Mouse (Mus musculus) telencephalon, adult 2 months (tissue): ENCODE results near the gene Rptor.
"Not testable (repeated sequence)": the region's sequence is repeated elsewhere in the genome, so short reads cannot be mapped to it uniquely, and the experiment has no call there.

Source experiments
- DNase-seq: peaks from one replicate; pipeline ENCODE4 v3.0.0-alpha.2; 2011; ENCODE audit warnings: low read depth, low spot score

Gene Rptor

GRCm38 (mm10) chr11:119650456-119650855 is 47.8 kb downstream of the Rptor start:
- no peak for DNase-seq

GRCm38 (mm10) chr11:119653336-119653735 is 50.6 kb downstream of the Rptor start:
- DNase-seq, result no peak

GRCm38 (mm10) chr11:119657534-119657933 is 54.8 kb downstream of the Rptor start:
- DNase-seq, result no peak

GRCm38 (mm10) chr11:119659296-119659695 is 56.6 kb downstream of the Rptor start:
- no peak for DNase-seq

DNA sequence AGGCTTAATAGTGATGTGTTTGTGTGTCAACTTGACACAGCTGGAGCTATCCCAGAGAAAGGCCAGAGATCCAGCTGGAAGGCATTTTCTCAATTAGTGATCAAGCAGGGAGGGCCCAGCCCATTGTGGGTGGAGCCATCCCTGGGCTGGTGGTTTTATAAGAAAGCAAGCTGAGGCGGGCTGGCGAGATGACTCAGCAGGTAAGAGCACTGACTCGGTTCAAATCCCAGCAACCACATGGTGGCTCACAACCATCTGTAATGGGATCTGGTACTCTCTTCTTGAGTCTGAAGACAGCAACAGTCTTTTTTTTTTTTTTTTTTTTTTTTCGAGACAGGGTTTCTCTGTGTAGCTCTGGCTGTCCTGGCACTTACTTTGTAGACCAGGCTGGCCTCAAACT is 58.8 kb downstream of the Rptor start:
- DNase-seq, result not testable (repeated sequence)

GRCm38 (mm10) chr11:119663876-119664275 is 61.2 kb downstream of the Rptor start:
- no peak for DNase-seq

DNA sequence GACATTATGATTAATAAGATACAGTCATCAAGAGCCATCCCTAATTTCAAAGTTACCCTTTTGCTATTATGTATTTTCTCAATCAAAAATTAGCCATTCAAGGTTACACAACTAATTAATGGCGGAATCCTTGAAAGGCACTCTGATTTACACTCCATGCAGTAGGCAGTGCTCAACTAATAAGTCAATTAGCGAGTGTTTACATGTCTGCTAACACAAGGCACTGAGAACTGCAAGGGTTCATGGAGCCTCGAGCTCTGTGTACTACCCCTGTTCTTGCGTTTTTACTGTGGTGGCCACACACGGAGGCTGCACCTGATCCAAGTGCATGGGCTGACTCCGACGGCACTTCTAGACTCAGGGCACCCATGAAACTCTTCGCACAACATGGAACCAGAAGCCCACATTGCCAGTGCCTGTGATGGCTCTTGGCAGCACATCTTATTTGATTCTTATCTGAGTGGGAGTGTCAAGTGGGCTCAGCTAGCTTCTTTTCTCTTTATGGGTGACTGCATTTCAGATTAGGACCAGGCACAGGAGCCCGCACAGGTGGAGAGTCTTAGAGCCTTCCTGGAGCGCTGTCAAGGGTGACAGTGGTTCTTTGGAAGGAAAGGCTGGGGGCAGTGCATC is 62.1 kb downstream of the Rptor start:
- DNase-seq, result no peak

DNA sequence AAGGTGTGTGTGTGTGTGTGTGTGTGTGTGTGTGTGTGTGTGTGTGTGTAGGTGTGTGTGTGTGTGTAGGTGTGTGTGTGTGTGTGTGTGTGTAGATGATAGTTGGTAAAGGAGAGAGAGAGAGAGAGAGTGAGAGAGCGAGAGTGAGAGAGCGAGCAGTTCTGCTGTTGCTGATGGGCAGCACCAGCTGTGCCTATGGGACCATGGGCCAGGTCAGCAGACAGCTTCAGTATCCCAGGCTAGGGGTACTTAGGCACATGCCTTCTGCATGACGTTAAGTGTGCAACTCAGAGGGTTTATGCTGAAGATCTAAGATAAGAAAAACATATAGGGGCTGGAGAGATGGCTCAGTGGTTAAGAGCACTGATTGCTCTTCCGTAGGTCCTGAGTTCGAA is 62.6 kb downstream of the Rptor start:
- no peak for DNase-seq

- DNase-seq, result no peak
These were observed 63.9 kb downstream of the Rptor start for GRCm38 (mm10) chr11:119666567-119667108.

GRCm38 (mm10) chr11:119670690-119671666 is 68.3 kb downstream of the Rptor start:
- DNase-seq, result no peak

DNA sequence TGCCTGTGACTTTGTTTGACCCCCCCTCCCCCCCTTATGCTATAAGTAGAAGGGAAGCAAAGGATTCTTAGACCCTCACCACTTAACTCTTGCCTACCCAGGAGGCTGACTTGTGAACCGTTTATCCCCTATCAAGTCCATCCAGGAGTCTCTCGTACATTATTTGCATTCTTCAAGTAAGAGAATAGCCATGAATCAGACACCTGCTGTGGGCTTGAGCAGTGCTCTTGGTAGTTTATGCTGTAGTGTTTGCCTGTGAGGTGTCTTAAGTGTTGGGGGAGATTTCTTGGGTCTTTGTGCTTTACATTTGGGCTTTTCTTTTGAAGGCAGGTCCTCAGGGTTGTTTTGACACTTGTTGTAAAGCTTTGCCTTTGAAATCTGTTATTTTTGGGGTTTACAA is 69.3 kb downstream of the Rptor start:
- DNase-seq, result no peak

DNA sequence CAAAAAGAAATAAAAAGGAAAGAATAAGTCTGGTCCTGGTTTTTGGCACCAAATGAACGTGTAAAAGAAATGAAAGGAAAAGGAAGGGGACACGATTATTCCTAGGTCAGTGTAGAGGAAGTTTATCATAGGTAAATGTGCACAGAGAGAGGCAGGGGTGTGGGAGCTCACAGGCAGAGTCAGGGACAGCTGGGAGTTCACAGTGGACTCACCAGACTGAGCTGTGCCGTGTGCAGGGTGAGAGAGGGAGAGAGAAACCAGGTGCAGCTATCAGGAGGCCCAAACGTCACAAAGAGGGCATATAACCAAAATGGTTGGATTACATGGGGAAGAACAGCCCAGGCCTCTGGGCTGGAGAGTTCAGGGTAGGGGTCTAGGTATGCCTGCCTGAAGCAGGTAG is 70.1 kb downstream of the Rptor start:
- no peak for DNase-seq

- no peak for DNase-seq
These were observed 72.1 kb downstream of the Rptor start for GRCm38 (mm10) chr11:119674835-119675234.

- no peak for DNase-seq
These were observed 72.8 kb downstream of the Rptor start for GRCm38 (mm10) chr11:119675546-119675945.

GRCm38 (mm10) chr11:119676751-119677411 is 74.2 kb downstream of the Rptor start:
- DNase-seq, result no peak

GRCm38 (mm10) chr11:119678427-119678826 is 75.7 kb downstream of the Rptor start:
- DNase-seq, result peak; percentile 66

- no peak for DNase-seq
These were observed 78.0 kb downstream of the Rptor start for GRCm38 (mm10) chr11:119680735-119681134.

GRCm38 (mm10) chr11:119682285-119682684 is 79.6 kb downstream of the Rptor start:
- DNase-seq, result no peak

GRCm38 (mm10) chr11:119683796-119684195 is 81.1 kb downstream of the Rptor start:
- no peak for DNase-seq

GRCm38 (mm10) chr11:119685477-119685876 is 82.8 kb downstream of the Rptor start:
- DNase-seq, result peak; percentile 46

DNA sequence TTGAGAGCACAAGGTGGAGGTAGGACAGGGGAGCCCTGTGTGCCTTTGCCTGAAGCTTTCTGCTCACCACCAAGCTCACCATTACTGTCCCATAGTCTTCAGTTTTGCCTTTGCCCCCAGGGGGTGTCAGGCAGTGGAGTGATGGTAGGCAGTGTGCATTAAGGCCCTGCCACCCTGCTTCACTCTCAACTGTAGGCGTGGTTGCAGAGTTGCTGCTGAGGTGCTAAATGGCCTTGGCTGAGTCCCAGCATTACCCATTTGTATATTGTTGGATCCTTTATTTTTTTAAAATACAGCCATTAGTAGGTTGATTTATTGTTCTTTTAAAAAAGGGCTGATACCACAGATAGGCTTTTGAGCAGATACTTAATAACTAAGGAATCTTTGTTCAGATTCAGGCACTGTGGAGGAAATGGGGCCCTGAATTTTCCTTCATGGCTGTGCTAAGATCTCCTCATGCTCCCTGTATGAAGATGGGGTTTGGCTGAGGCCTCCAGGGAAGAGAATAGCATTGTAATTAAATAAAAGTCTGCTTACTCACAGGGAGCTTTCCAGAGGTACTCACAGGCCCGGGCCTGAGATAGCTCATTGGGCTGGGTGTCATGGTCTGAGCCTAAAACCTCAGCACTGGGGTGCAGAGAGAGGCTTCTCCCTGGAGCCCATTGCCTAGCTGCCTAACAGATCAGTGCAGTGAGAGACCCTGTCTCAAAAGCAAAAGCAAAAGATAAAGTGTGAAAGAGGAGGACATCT is 83.4 kb downstream of the Rptor start:
- no peak for DNase-seq
